Mouse (Mus musculus) megakaryocyte, embryonic 14.5 days (primary cell): ENCODE measurements at regions not wholly inside any gene's neighbourhood (a gene's known extent, or its start where the extent isn't known, plus 50 kb on each side); places are given as distances from the start of the nearest gene placed in this dataset.

Experiments
- FLI1 ChIP-seq: IDR thresholded peaks from 2 replicates; pipeline ENCODE4 v1.6.1; 2012; ENCODE audit warnings: low read length, inconsistent platforms, mixed read lengths
- GATA1 ChIP-seq: IDR thresholded peaks from 3 replicates; pipeline ENCODE4 v1.6.1; 2012; ENCODE audit warnings: mixed read lengths, low read length, inconsistent platforms, borderline replicate concordance

GRCm38 (mm10) chr10:111592416-111593149 lies 86.5 kb downstream of the Phlda1 start:
- TF ChIP-seq GATA1 = no peak
- no peak for TF ChIP-seq FLI1
